Mouse (Mus musculus): ENCODE results near the gene Antxrl. TPM values are rescaled to one million over a fixed set of nuclear protein-coding genes. Genes with fewer than 3 reads are reported as not detected.

Gene Antxrl
- total and polyA plus RNA-seq, 2 experiments from 2014 or later = not detected

DNA sequence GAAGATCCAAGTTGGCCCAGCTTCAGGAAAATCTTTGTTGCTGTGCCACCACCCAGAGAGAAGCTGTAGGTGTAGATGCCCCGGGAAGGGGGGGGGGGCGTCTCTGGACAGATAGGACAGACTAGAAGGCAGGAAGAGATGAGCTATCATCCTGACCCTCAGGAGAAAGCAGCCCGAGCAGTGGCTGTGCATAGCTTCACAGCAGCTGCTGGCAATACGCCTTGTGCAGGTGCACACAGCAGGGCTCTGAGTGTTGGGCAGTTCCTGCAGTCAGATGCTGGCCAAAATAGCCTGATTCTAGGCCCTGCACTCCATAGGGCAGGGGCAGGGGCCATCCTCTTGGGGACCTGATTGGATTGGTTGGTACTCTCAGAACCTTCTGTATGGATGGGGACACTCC, 34.3 kb downstream of the Antxrl start:
- Histone ChIP-seq H3K27ac (ENCODE audit: low read depth) (no peak overlapping the region), H3K27me3 (ENCODE audit: control insufficient read depth, insufficient read depth, low read length) (0 out of 2 replicates have a peak, but pooled peaks cover 4% of the 10 kb centered on the region), H3K9me3 (replicated peaks; ENCODE audit: control insufficient read depth, low read length) (no peaks in the 10 kb centered on the region), H3K4me1 (ENCODE audit: control insufficient read depth, insufficient read depth) (no peaks in the 10 kb centered on the region), H3K36me3 (replicated peaks; ENCODE audit: control insufficient read depth, insufficient read depth, low read length) (no peaks in the 10 kb centered on the region), H3K4me2 (ENCODE audit: low read depth, low read length) (no peak overlapping the region), H3K9ac (replicated peaks; ENCODE audit: low read depth, low read length) (no peak overlapping the region), H3K4me3 (ENCODE audit: low read depth, low read length) (no peak overlapping the region)
- DNase-seq (ENCODE audit: low spot score) (no peak), ATAC-seq (ENCODE audit: insufficient read depth, low read depth) (no peak)
- WGBS = 55% methylated on average over 4 of the region's 4 CpGs
- TF ChIP-seq EP300 (IDR thresholded peaks at IDR 0.05; ENCODE audit: low read depth) (no peak), CTCF (IDR thresholded peaks at IDR 0.05; ENCODE audit: low read depth) (no peak)

DNA sequence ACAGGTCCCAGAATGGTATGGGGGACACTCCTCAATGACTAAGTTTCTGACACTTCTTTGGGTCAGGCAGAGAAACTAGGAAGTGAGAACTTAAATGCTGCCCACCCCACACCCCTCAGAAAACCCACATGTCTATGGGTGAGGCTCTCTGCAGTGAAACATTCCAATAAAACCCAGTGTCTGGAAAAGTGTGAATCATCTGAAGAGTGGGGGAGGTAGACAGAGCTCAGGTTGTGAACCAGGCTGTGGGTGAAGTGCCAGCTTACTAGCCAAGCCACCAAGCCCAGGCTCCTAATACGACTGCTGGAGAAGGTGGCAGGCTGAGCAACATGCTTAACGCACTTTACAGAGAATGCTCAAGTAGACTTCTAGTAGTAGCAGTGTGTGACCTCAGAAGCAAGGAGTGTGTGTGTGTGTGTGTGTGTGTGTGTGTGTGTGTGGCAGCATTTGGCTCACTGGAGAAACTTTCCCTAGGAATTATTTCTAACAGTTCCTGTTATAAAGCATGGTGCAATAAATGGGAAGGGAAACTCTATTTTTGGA, 35.4 kb downstream of the Antxrl start:
- H3K27ac ChIP-seq (ENCODE audit: low read depth) = no peak overlapping the region
- no peak overlapping the region for H3K4me3 ChIP-seq (ENCODE audit: low read depth, low read length)
- H3K36me3 ChIP-seq (replicated peaks; ENCODE audit: control insufficient read depth, insufficient read depth, low read length) = no peaks in the 10 kb centered on the region
- DNase-seq (ENCODE audit: low spot score) (no peak), ATAC-seq (ENCODE audit: insufficient read depth, low read depth) (no peak)
- no peaks in the 10 kb centered on the region for H3K4me1 ChIP-seq (ENCODE audit: control insufficient read depth, insufficient read depth)
- no peak overlapping the region for H3K9ac ChIP-seq (replicated peaks; ENCODE audit: low read depth, low read length)
- 0 out of 2 replicates have a peak, but pooled peaks cover 4% of the 10 kb centered on the region for H3K27me3 ChIP-seq (ENCODE audit: control insufficient read depth, insufficient read depth, low read length)
- H3K4me2 ChIP-seq (ENCODE audit: low read depth, low read length) = no peak overlapping the region
- 64% methylated on average over 2 of the region's 2 CpGs for WGBS
- H3K9me3 ChIP-seq (replicated peaks; ENCODE audit: control insufficient read depth, low read length) = no peaks in the 10 kb centered on the region
- TF ChIP-seq CTCF (IDR thresholded peaks at IDR 0.05; ENCODE audit: low read depth) (no peak), EP300 (IDR thresholded peaks at IDR 0.05; ENCODE audit: low read depth) (no peak)

DNA sequence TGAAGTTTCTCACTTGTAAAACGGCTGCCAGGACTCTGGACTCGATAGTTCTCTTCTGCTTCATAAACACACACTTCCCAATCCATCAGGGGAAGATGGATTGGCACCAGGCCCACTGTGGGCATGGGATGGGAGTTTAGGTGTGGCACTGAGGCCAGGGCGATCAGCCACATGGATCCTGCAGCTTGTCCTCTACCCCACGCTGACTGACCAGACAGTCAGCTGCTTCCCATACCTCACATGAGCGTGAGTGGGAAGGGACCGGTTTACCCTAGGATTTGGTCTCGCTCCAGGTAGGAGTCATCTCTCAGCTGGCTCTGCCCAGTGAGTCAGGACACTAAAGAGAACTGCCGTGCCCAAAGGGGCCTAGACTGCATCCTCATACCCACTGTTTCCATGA, 37.3 kb downstream of the Antxrl start:
- no peak for TF ChIP-seq EP300 (IDR thresholded peaks at IDR 0.05; ENCODE audit: low read depth)
- no peak for TF ChIP-seq CTCF (IDR thresholded peaks at IDR 0.05; ENCODE audit: low read depth)
- H3K27ac ChIP-seq (ENCODE audit: low read depth) = no peak overlapping the region
- 80% methylated on average over 8 of the region's 8 CpGs for WGBS

DNA sequence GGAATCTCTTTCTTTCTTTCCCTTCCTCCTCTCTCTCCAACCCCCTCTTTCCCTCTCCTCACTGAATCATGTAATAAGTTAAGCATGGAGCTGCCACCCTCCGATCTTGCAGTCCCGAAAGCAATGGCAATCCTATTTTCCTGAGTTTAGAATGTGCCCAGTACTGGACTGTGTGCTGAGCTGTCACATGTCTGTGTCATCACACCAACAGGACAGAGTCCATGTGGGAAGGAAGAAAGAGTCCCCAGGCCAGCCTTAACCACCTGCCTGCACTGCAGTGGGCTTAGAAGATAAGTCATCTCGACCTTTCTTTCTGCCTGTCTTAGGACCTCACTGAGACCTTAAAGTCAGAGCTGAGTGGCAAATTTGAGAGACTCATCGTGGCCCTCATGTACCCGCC, 39.0 kb downstream of the Antxrl start:
- ATAC-seq (ENCODE audit: insufficient read depth, low read depth) (no peak), DNase-seq (ENCODE audit: low spot score) (no peak)
- Histone ChIP-seq H3K27ac (ENCODE audit: low read depth) (no peak overlapping the region), H3K4me3 (ENCODE audit: low read depth, low read length) (no peak overlapping the region), H3K27me3 (ENCODE audit: control insufficient read depth, insufficient read depth, low read length) (no peaks in the 10 kb centered on the region), H3K36me3 (replicated peaks; ENCODE audit: control insufficient read depth, insufficient read depth, low read length) (no peaks in the 10 kb centered on the region), H3K9ac (replicated peaks; ENCODE audit: low read depth, low read length) (no peak overlapping the region), H3K4me2 (ENCODE audit: low read depth, low read length) (no peak overlapping the region), H3K9me3 (replicated peaks; ENCODE audit: control insufficient read depth, low read length) (no peaks in the 10 kb centered on the region), H3K4me1 (ENCODE audit: control insufficient read depth, insufficient read depth) (no peaks in the 10 kb centered on the region)
- TF ChIP-seq EP300 (IDR thresholded peaks at IDR 0.05; ENCODE audit: low read depth) = no peak
- no peak for TF ChIP-seq CTCF (IDR thresholded peaks at IDR 0.05; ENCODE audit: low read depth)
- WGBS = 73% methylated on average over 5 of the region's 5 CpGs

More for the DNA sequence above, 37.3 kb downstream of the Antxrl start:
- no peaks in the 10 kb centered on the region for H3K27me3 ChIP-seq (ENCODE audit: control insufficient read depth, insufficient read depth, low read length)
- no peak overlapping the region for H3K4me2 ChIP-seq (ENCODE audit: low read depth, low read length)
- H3K9ac ChIP-seq (replicated peaks; ENCODE audit: low read depth, low read length) = no peak overlapping the region
- no peaks in the 10 kb centered on the region for H3K9me3 ChIP-seq (replicated peaks; ENCODE audit: control insufficient read depth, low read length)
- no peak overlapping the region for H3K4me3 ChIP-seq (ENCODE audit: low read depth, low read length)
- ATAC-seq (ENCODE audit: insufficient read depth, low read depth) = no peak
- H3K36me3 ChIP-seq (replicated peaks; ENCODE audit: control insufficient read depth, insufficient read depth, low read length) = no peaks in the 10 kb centered on the region
- DNase-seq (ENCODE audit: low spot score) = no peak
- no peaks in the 10 kb centered on the region for H3K4me1 ChIP-seq (ENCODE audit: control insufficient read depth, insufficient read depth)

DNA sequence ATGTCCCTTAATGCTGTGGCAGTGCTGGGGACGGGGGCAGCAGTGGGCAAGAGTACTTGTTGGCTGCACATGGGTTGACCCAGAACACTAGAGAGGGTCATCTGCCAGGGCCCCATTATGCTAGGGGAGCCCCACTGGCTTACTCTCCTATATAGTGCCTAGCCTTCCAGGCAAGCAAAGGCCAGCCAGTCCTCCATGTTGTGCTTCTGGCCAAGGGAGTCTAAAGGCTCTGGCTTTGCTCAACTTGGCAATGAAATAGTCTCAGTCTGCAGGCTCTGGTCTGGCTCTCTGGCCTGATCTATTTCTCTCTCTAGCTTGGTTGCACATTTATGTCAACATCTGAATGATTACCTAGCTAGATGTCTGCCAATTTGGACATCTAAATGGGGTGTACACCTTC, 40.3 kb downstream of the Antxrl start:
- Histone ChIP-seq H3K9ac (replicated peaks; ENCODE audit: low read depth, low read length) (no peak overlapping the region), H3K4me2 (ENCODE audit: low read depth, low read length) (no peak overlapping the region), H3K27me3 (ENCODE audit: control insufficient read depth, insufficient read depth, low read length) (no peaks in the 10 kb centered on the region), H3K4me1 (ENCODE audit: control insufficient read depth, insufficient read depth) (no peaks in the 10 kb centered on the region), H3K4me3 (ENCODE audit: low read depth, low read length) (no peak overlapping the region), H3K36me3 (replicated peaks; ENCODE audit: control insufficient read depth, insufficient read depth, low read length) (no peaks in the 10 kb centered on the region), H3K9me3 (replicated peaks; ENCODE audit: control insufficient read depth, low read length) (no peaks in the 10 kb centered on the region), H3K27ac (ENCODE audit: low read depth) (no peak overlapping the region)
- ATAC-seq (ENCODE audit: insufficient read depth, low read depth) (no peak), DNase-seq (ENCODE audit: low spot score) (no peak)
- TF ChIP-seq CTCF (IDR thresholded peaks at IDR 0.05; ENCODE audit: low read depth) (no peak), EP300 (IDR thresholded peaks at IDR 0.05; ENCODE audit: low read depth) (no peak)
- WGBS = 79% methylated on average over 1 of the region's 1 CpGs

DNA sequence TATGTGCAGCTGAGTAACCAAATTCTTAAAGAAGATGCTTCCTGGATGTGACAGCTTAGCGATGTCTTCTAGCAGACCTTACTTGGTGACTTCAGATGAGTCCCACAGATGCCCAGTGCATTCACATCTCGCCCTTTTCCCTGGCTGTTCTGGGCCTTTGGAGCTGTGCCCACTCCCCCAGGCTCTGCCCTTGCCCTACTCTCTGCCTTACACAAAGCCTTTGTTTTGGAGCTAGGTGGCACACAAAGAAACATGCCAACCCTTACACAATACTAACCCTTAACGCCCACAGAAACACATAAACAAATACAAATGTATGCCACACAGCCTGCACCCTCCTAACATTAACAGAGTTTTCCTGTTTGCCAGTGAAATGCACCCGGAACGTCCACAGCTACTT, 43.7 kb downstream of the Antxrl start:
- DNase-seq (ENCODE audit: low spot score) (no peak), ATAC-seq (ENCODE audit: insufficient read depth, low read depth) (no peak)
- Histone ChIP-seq H3K9me3 (replicated peaks; ENCODE audit: control insufficient read depth, low read length) (no peaks in the 10 kb centered on the region), H3K9ac (replicated peaks; ENCODE audit: low read depth, low read length) (no peak overlapping the region), H3K27ac (ENCODE audit: low read depth) (no peak overlapping the region), H3K4me2 (ENCODE audit: low read depth, low read length) (no peak overlapping the region), H3K36me3 (replicated peaks; ENCODE audit: control insufficient read depth, insufficient read depth, low read length) (no peaks in the 10 kb centered on the region), H3K4me3 (ENCODE audit: low read depth, low read length) (no peak overlapping the region), H3K27me3 (ENCODE audit: control insufficient read depth, insufficient read depth, low read length) (no peaks in the 10 kb centered on the region), H3K4me1 (ENCODE audit: control insufficient read depth, insufficient read depth) (no peaks in the 10 kb centered on the region)
- TF ChIP-seq EP300 (IDR thresholded peaks at IDR 0.05; ENCODE audit: low read depth) = no peak
- no peak for TF ChIP-seq CTCF (IDR thresholded peaks at IDR 0.05; ENCODE audit: low read depth)
- WGBS = 70% methylated on average over 5 of the region's 5 CpGs
